In the genomic region with DNA sequence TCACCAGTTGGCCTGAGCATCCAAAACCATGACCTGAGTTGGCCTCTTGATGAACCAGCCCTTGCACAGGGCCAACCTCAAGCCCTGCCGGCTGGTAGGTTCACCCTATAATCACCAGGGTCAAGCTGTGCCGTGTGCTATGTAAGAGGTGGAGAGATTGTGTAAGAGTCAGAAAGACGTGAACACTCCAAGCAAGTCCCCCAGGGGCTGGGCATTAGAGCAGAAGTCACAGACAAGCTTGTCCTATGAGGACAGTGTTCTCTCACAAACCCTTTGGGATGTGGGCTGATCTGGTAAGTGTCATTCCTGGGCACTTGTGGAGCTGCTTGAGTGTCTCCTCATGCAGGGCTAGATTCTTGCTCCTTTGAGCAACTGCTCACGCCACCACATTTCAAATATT, we compare ENCODE assay signal across 22 mouse cellular contexts. TPM values are rescaled to one million over a fixed set of nuclear protein-coding genes. Genes with fewer than 3 reads are reported as not detected.
DNase-seq lines count a peak whose midpoint lies in the region; ATAC-seq and TF ChIP-seq lines count a peak whose summit lies in the region.
"Had no signal": no experiment of that assay in that cellular context is flagged by ENCODE, and none has a peak within 500 bp of the region (broad histone marks: within the 10 kb centered on the region; RNA-seq: fewer than 3 reads in every experiment).

No protein-coding gene starts in this region.

- no peak for TF ChIP-seq POLR2A in lung, adult 2 months (IDR thresholded peaks at IDR 0.05; ENCODE audit: borderline replicate concordance, extremely low read depth, low read depth, low read length)

- no peaks in the 10 kb centered on the region for H3K9me3 ChIP-seq in lung, embryonic 16.5 days (ENCODE audit: control insufficient read depth, low read length)
- no peaks in the 10 kb centered on the region for H3K9me3 ChIP-seq in intestine, embryonic 15.5 days
- H3K9me3 ChIP-seq: embryonic facial prominence, embryonic 15.5 days; heart, embryonic 13.5 days; hindbrain, embryonic 13.5 days had no signal

- WGBS in lung, embryonic 16.5 days = 61% methylated on average over 4 of the region's 4 CpGs
- WGBS in lung, adult 2 months = 68% methylated on average over 4 of the region's 4 CpGs
- WGBS in intestine, embryonic 15.5 days = 85% methylated on average over 4 of the region's 4 CpGs

- H3K4me2 ChIP-seq in lung, embryonic 16.5 days (ENCODE audit: low read depth, low read length) = no peak overlapping the region
- no peak overlapping the region for H3K4me2 ChIP-seq in intestine, embryonic 15.5 days (replicated peaks)
- H3K4me2 ChIP-seq: embryonic facial prominence, embryonic 15.5 days; heart, embryonic 13.5 days; hindbrain, embryonic 13.5 days had no signal

- H3K4me3 ChIP-seq in lung, embryonic 16.5 days (ENCODE audit: low read length) = no peak overlapping the region
- H3K4me3 ChIP-seq in lung, adult 2 months (replicated peaks; ENCODE audit: extremely low read depth, low read depth, low read length) = no peak overlapping the region
- no peak overlapping the region for H3K4me3 ChIP-seq in brown adipose tissue, adult 24 weeks (ENCODE audit: insufficient read depth, low read depth, low read length)
- no peak overlapping the region for H3K4me3 ChIP-seq in intestine, embryonic 15.5 days (replicated peaks)
- H3K4me3 ChIP-seq: embryonic facial prominence, embryonic 15.5 days; heart, embryonic 13.5 days; hindbrain, embryonic 13.5 days; left cerebral cortex, adult 2 months had no signal

- H3K36me3 ChIP-seq in lung, embryonic 16.5 days (ENCODE audit: control insufficient read depth, insufficient read depth, low read length) = no peaks in the 10 kb centered on the region
- no peaks in the 10 kb centered on the region for H3K36me3 ChIP-seq in intestine, embryonic 15.5 days
- H3K36me3 ChIP-seq: embryonic facial prominence, embryonic 15.5 days; heart, embryonic 13.5 days; hindbrain, embryonic 13.5 days had no signal

- no peak overlapping the region for H3K9ac ChIP-seq in lung, embryonic 16.5 days (ENCODE audit: low read length)
- no peak overlapping the region for H3K9ac ChIP-seq in intestine, embryonic 15.5 days
- H3K9ac ChIP-seq: embryonic facial prominence, embryonic 15.5 days; heart, embryonic 13.5 days; hindbrain, embryonic 13.5 days had no signal

- ATAC-seq in lung, embryonic 16.5 days (ENCODE audit: low read depth) = peak; percentile 13
- ATAC-seq in intestine, embryonic 15.5 days = no peak
- ATAC-seq: forebrain, embryonic 14.5 days had no signal

- no peak for TF ChIP-seq CTCF in lung, adult 2 months (IDR thresholded peaks at IDR 0.05; ENCODE audit: insufficient read depth, low read length)

- peak; percentile 37 for DNase-seq in adrenal gland, adult 2 months
- DNase-seq in adrenal gland, postnatal 4 days (ENCODE audit: low spot score in 2 of 2) = no peak
- no peak for DNase-seq in lung, adult 2 months
- no peak for DNase-seq in spleen, adult 18-20 months
- DNase-seq: cerebellum, adult 11 months; cerebellum, adult 9-11 months; gastrocnemius, postnatal 10 days; heart, adult 11 months; heart, postnatal 14 days; kidney, adult 2 months; kidney, postnatal 10 days; midbrain, embryonic 14.5 days; right cerebral cortex, postnatal 14 days; thymus, postnatal 14 days had no signal

- H3K27ac ChIP-seq in lung, embryonic 16.5 days (ENCODE audit: low read length) = peak overlapping the region; percentile 27; the same call in 1 of the 2 replicates
- H3K27ac ChIP-seq in brown adipose tissue, adult 24 weeks (replicated peaks; ENCODE audit: low read depth, low read length) = peak overlapping the region; percentile 96; the same call in 1 of the 2 replicates
- H3K27ac ChIP-seq in intestine, embryonic 15.5 days = no peak overlapping the region
- H3K27ac ChIP-seq: embryonic facial prominence, embryonic 15.5 days; heart, embryonic 13.5 days; hindbrain, embryonic 13.5 days; left cerebral cortex, adult 2 months had no signal

- no peaks in the 10 kb centered on the region for H3K27me3 ChIP-seq in lung, embryonic 16.5 days (ENCODE audit: control insufficient read depth, insufficient read depth, low read depth, low read length)
- H3K27me3 ChIP-seq in intestine, embryonic 15.5 days (replicated peaks) = no peaks in the 10 kb centered on the region
- H3K27me3 ChIP-seq: embryonic facial prominence, embryonic 15.5 days; heart, embryonic 13.5 days; hindbrain, embryonic 13.5 days had no signal

- peaks cover 14% of the 10 kb centered on the region for H3K4me1 ChIP-seq in lung, embryonic 16.5 days (replicated peaks; ENCODE audit: control insufficient read depth, insufficient read depth, low read length)
- H3K4me1 ChIP-seq in lung, adult 2 months (ENCODE audit: control insufficient read depth, insufficient read depth, low read length) = peaks cover 16% of the 10 kb centered on the region
- H3K4me1 ChIP-seq in brown adipose tissue, adult 24 weeks (ENCODE audit: control insufficient read depth, insufficient read depth, insufficient read length, low read length) = peaks cover 27% of the 10 kb centered on the region
- peaks cover 10% of the 10 kb centered on the region; the same call in 1 of the 2 replicates for H3K4me1 ChIP-seq in intestine, embryonic 15.5 days (replicated peaks)

RNA-seq across cellular contexts. Expression of gene Ppp2r5a, which starts 46.5 kb away (rescaled TPM):
- 100 to 1,000 TPM; 212 to 218 TPM for total RNA-seq in adrenal gland, adult 2 months (2021)
- 93.3 and 162 TPM in 2 replicates for polyA plus RNA-seq in adrenal gland, adult 2 months (2012; rRNA removed)
- 100 to 1,000 TPM; 105 to 107 TPM for total RNA-seq in adrenal gland, postnatal 4 days (2021)
- 18.4 and 21.7 TPM in 2 replicates for polyA plus RNA-seq in lung, embryonic 16.5 days (2015; fragmentation: Nextera tagmentation; extraction: Ambion mirVana)
- 91.0 and 94.6 TPM in 2 replicates for polyA plus RNA-seq in lung, adult 2 months (2012; rRNA removed)
- polyA plus RNA-seq in brown adipose tissue, adult 24 weeks (2012; ENCODE audit: insufficient read depth, insufficient read length, missing spikeins) = 895 and 923 TPM in 2 replicates
- polyA plus RNA-seq in intestine, embryonic 15.5 days (2015; fragmentation: Nextera tagmentation; extraction: Ambion mirVana) = 23.7 and 27.0 TPM in 2 replicates
